Mouse (Mus musculus) midbrain, postnatal 0 days (tissue): ENCODE data around the gene Vti1a. TPM values are rescaled to one million over a fixed set of nuclear protein-coding genes. Genes with fewer than 3 reads are reported as not detected.

Experiments
- ATAC-seq: fragments of 200-750 bp; cut with Nextera tagmentation; 2 replicates; pipeline ENCODE4 v1.8.0; 2017; ENCODE audit warnings: moderate number of reproducible peaks, mild to moderate bottlenecking, moderate TSS enrichment, moderate library complexity; ENCODE audit not compliant: low FRiP score
- DNase-seq: peaks from one replicate; pipeline ENCODE4 v3.0.0-alpha.2; 2015; ENCODE audit warnings: low spot score
- H3K27ac ChIP-seq: fragments of 300-500 bp; sonication (generic); 2 replicates; pipeline ENCODE4 v1.5.1; 2014; ENCODE audit warnings: low read depth, mild to moderate bottlenecking, low read length, mixed read lengths
- H3K27me3 ChIP-seq: fragments of 300-500 bp; sonication (generic); 2 replicates; pipeline ENCODE4 v1.6.1; 2014; ENCODE audit warnings: low read length, control low read depth, mixed read lengths; ENCODE audit not compliant: insufficient read depth
- H3K36me3 ChIP-seq: fragments of 300-500 bp; sonication (generic); 2 replicates; pipeline ENCODE4 v1.6.1; 2014; ENCODE audit warnings: low read length, control low read depth, mixed read lengths; ENCODE audit not compliant: insufficient read depth
- H3K4me1 ChIP-seq: fragments of 300-500 bp; sonication (generic); 2 replicates; pipeline ENCODE4 v1.6.1; 2014; ENCODE audit warnings: mild to moderate bottlenecking, control low read depth, antibody characterized with exemption, low read length, mixed read lengths; ENCODE audit not compliant: insufficient read depth
- H3K4me2 ChIP-seq: fragments of 300-500 bp; sonication (generic); 2 replicates; pipeline ENCODE4 v1.6.1; 2014; ENCODE audit warnings: low read depth, mild to moderate bottlenecking, low read length, mixed read lengths; ENCODE audit not compliant: poor library complexity, severe bottlenecking
- H3K4me3 ChIP-seq: fragments of 300-500 bp; sonication (generic); 2 replicates; pipeline ENCODE4 v1.5.1; 2014; ENCODE audit warnings: low read depth, mild to moderate bottlenecking, low read length, moderate library complexity
- H3K9ac ChIP-seq: fragments of 300-500 bp; sonication (generic); replicated peaks from 2 replicates; pipeline ENCODE4 v1.6.1; 2014; ENCODE audit warnings: mild to moderate bottlenecking, low read length, moderate library complexity, mixed read lengths; ENCODE audit not compliant: poor library complexity, severe bottlenecking
- H3K9me3 ChIP-seq: fragments of 300-500 bp; sonication (generic); 2 replicates; pipeline ENCODE4 v1.6.1; 2016; ENCODE audit warnings: low read length, control low read depth
- CTCF ChIP-seq: IDR thresholded peaks from 2 replicates; pipeline ENCODE4 v1.5.1; 2016; ENCODE audit warnings: antibody characterized with exemption, mild to moderate bottlenecking
- WGBS: fragments of 180-500 bp; shearing (Covaris S2); extraction: QIAGEN DNeasy Blood & Tissue Kit; methylation state at CpG from one replicate; pipeline ENCODE4 v1.1.7; 2014; 5-methylcytosine and 5-hydroxymethylcytosine counted together
- polyA plus RNA-seq: library from polyadenylated mRNA; unstranded; fragments of >200 nt; fragmentation: Nextera tagmentation; extraction: Ambion mirVana; gene quantifications from 2 replicates; pipeline ENCODE4 v1.2.1, GENCODE M21; 2015
- total RNA-seq: library from RNA; depleted of rRNA; stranded (reverse); fragments of >200 nt; gene quantifications from 2 replicates; pipeline ENCODE4 v1.2.3, GENCODE M21; 2014

Vti1a gene
- total and polyA plus RNA-seq, 2 experiments from 2014 or later = 34.2 to 43.2 TPM

GRCm38 (mm10) chr19:55503771-55504170 is 187.7 kb downstream of the Vti1a start:
- H3K36me3 ChIP-seq = no peaks in the 10 kb centered on the region
- no peaks in the 10 kb centered on the region; the same call in none of the 2 replicates for H3K4me1 ChIP-seq
- no peak overlapping the region for H3K9ac ChIP-seq
- H3K27me3 ChIP-seq = no peaks in the 10 kb centered on the region
- WGBS = 66% methylated on average over 4 of the region's 4 CpGs
- TF ChIP-seq CTCF = no peak
- no peaks in the 10 kb centered on the region for H3K9me3 ChIP-seq
- H3K4me3 ChIP-seq = no peak overlapping the region
- DNase-seq = no peak
- no peak for ATAC-seq
- no peak overlapping the region for H3K4me2 ChIP-seq
- no peak overlapping the region for H3K27ac ChIP-seq

GRCm38 (mm10) chr19:55507748-55508147 is 191.7 kb downstream of the Vti1a start:
- Histone ChIP-seq H3K4me1 (no peaks in the 10 kb centered on the region), H3K36me3 (no peaks in the 10 kb centered on the region), H3K27me3 (no peaks in the 10 kb centered on the region), H3K4me2 (no peak overlapping the region), H3K9ac (no peak overlapping the region), H3K4me3 (no peak overlapping the region), H3K9me3 (no peaks in the 10 kb centered on the region), H3K27ac (no peak overlapping the region)
- ATAC-seq = no peak
- TF ChIP-seq CTCF = no peak
- 73% methylated on average over 16 of the region's 16 CpGs for WGBS
- peak; percentile 48 for DNase-seq

GRCm38 (mm10) chr19:55508239-55508638 is 192.1 kb downstream of the Vti1a start:
- TF ChIP-seq CTCF = no peak
- Histone ChIP-seq H3K27ac (no peak overlapping the region), H3K4me2 (no peak overlapping the region), H3K4me1 (no peaks in the 10 kb centered on the region), H3K9me3 (no peaks in the 10 kb centered on the region), H3K9ac (no peak overlapping the region), H3K36me3 (no peaks in the 10 kb centered on the region), H3K27me3 (no peaks in the 10 kb centered on the region), H3K4me3 (no peak overlapping the region)
- DNase-seq (no peak), ATAC-seq (no peak)
- WGBS = 90% methylated on average over 4 of the region's 4 CpGs

- no peak for ATAC-seq
These were observed 192.9 kb downstream of the Vti1a start for GRCm38 (mm10) chr19:55508965-55509364.

GRCm38 (mm10) chr19:55509618-55510017 is 193.5 kb downstream of the Vti1a start:
- Histone ChIP-seq H3K4me1 (no peaks in the 10 kb centered on the region), H3K9ac (no peak overlapping the region), H3K9me3 (no peaks in the 10 kb centered on the region), H3K4me3 (no peak overlapping the region), H3K36me3 (no peaks in the 10 kb centered on the region), H3K27ac (no peak overlapping the region), H3K27me3 (no peaks in the 10 kb centered on the region), H3K4me2 (no peak overlapping the region)
- 95% methylated on average over 8 of the region's 8 CpGs for WGBS
- ATAC-seq (no peak), DNase-seq (no peak)
- TF ChIP-seq CTCF = no peak

More at GRCm38 (mm10) chr19:55508965-55509364, 192.9 kb downstream of the Vti1a start:
- no peak overlapping the region for H3K4me2 ChIP-seq
- WGBS = 84% methylated on average over 5 of the region's 5 CpGs
- no peak for DNase-seq
- no peak overlapping the region for H3K4me3 ChIP-seq
- no peak for TF ChIP-seq CTCF
- H3K9ac ChIP-seq = no peak overlapping the region
- no peak overlapping the region for H3K27ac ChIP-seq
- no peaks in the 10 kb centered on the region for H3K9me3 ChIP-seq
- H3K4me1 ChIP-seq = no peaks in the 10 kb centered on the region
- H3K36me3 ChIP-seq = no peaks in the 10 kb centered on the region
- no peaks in the 10 kb centered on the region for H3K27me3 ChIP-seq

GRCm38 (mm10) chr19:55513941-55514340 is 197.8 kb downstream of the Vti1a start:
- 94% methylated on average over 4 of the region's 4 CpGs for WGBS
- Histone ChIP-seq H3K36me3 (no peaks in the 10 kb centered on the region), H3K27me3 (no peaks in the 10 kb centered on the region), H3K9ac (no peak overlapping the region), H3K4me1 (no peaks in the 10 kb centered on the region), H3K4me2 (no peak overlapping the region), H3K4me3 (no peak overlapping the region), H3K9me3 (no peaks in the 10 kb centered on the region), H3K27ac (no peak overlapping the region)
- TF ChIP-seq CTCF = no peak
- ATAC-seq (no peak), DNase-seq (no peak)
